Mouse (Mus musculus) bone marrow macrophage, adult 2 months (primary cell): ENCODE measurements around the gene 4930518I15Rik. TPM values are rescaled to one million over a fixed set of nuclear protein-coding genes. Genes with fewer than 3 reads are reported as not detected.

Experiments
- H3K27ac ChIP-seq: 2 replicates; pipeline ENCODE4 v1.5.1; 2012; ENCODE audit warnings: low read depth, low read length; ENCODE audit not compliant: insufficient read depth
- H3K4me1 ChIP-seq: 2 replicates; pipeline ENCODE4 v1.6.1; 2012; ENCODE audit warnings: low read length; ENCODE audit not compliant: control insufficient read depth, insufficient read depth
- H3K4me3 ChIP-seq: 2 replicates; pipeline ENCODE4 v1.5.1; 2012; ENCODE audit warnings: mild to moderate bottlenecking, low read length, moderate library complexity; ENCODE audit not compliant: insufficient read depth
- CTCF ChIP-seq: IDR thresholded peaks from 2 replicates; pipeline ENCODE4 v1.5.1; 2012; ENCODE audit warnings: low read depth, mild to moderate bottlenecking, low read length, moderate library complexity
- POLR2A ChIP-seq: IDR thresholded peaks from 2 replicates; pipeline ENCODE4 v1.6.1; 2012; ENCODE audit warnings: mild to moderate bottlenecking, low read depth, low read length, borderline replicate concordance
- polyA plus RNA-seq: library from polyadenylated mRNA; stranded (reverse); fragments of >200 nt; gene quantifications from 2 replicates; pipeline ENCODE4 v1.2.4, GENCODE M21; 2012; ENCODE audit not compliant: missing spikeins, insufficient read depth, insufficient read length

4930518I15Rik gene
- polyA plus RNA-seq, 1 experiment = 6.4 TPM

DNA sequence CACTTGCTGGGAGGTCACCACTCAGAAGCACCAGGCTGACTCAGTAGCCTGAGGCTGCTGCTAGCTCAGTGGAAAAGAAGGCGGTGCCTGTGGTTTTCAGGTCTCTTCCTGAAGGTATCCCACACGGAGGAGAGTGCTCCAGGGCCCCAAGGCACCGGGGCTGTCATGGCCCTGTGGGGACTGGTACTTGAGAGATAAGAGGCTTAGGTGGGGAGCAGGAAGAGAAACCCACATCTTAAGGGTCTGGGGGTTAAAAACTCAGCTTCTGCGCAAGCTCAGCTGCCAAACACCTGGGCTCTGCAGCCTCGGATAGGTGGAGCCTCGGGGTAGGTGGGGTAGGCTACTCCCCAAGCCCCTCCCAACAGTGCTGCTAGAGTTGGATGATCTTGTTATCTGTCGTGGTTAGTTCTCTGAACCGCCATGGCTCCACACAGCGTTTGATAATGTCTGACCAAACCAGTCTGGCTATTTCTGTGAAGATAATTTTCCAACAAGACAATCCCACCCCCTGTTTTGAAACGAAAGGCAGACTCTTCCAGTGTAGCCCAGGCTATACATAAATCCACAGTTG is 24.8 kb upstream of the 4930518I15Rik start:
- Histone ChIP-seq H3K27ac (no peak overlapping the region), H3K4me3 (no peak overlapping the region), H3K4me1 (peaks cover 16% of the 10 kb centered on the region)
- TF ChIP-seq POLR2A = no peak
- TF ChIP-seq CTCF = no peak

DNA sequence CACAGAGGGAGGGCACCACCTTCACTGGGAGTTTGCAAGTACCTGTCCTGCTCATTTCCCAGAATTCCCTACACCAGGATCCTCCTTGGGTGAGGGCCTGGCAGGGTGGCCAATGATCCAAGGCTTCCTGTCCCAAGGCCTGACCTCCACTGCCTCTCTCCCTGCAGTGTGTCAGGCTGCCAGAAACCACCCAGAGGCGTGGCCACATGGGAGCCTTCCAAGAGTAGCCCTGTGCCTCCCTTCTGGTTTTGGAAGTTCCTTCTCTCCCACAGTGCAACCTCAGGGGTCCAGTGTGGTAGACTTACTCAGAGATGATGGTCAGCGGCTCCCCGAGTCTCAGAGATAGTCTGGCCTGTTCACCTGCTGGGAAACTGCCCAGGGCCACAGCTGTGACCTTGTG is 21.8 kb upstream of the 4930518I15Rik start:
- Histone ChIP-seq H3K4me1 (peaks cover 12% of the 10 kb centered on the region), H3K27ac (no peak overlapping the region), H3K4me3 (no peak overlapping the region)
- TF ChIP-seq POLR2A = no peak
- TF ChIP-seq CTCF = no peak

DNA sequence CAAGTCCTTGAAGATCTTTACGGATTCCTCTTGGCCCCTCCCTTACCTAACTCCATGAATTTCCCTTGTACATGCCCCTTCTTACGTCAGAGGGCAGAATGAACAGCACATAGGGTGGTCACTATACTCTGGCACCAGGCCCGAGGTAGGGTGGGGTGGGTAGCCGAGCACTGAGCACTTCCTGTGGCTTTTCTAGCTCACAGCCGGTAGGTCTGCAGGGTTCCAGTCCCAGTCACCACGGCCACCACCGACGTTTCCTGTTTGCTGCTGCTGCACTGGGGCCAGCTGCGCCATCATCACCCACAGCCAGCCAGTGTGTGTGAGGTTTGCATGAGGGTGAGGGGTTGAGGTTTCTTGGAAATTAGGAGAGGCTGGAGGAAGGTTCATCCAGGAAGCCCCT is 20.0 kb upstream of the 4930518I15Rik start:
- TF ChIP-seq POLR2A (no peak), CTCF (no peak)
- no peak overlapping the region for H3K4me3 ChIP-seq
- no peak overlapping the region for H3K27ac ChIP-seq
- peaks cover 5% of the 10 kb centered on the region for H3K4me1 ChIP-seq

DNA sequence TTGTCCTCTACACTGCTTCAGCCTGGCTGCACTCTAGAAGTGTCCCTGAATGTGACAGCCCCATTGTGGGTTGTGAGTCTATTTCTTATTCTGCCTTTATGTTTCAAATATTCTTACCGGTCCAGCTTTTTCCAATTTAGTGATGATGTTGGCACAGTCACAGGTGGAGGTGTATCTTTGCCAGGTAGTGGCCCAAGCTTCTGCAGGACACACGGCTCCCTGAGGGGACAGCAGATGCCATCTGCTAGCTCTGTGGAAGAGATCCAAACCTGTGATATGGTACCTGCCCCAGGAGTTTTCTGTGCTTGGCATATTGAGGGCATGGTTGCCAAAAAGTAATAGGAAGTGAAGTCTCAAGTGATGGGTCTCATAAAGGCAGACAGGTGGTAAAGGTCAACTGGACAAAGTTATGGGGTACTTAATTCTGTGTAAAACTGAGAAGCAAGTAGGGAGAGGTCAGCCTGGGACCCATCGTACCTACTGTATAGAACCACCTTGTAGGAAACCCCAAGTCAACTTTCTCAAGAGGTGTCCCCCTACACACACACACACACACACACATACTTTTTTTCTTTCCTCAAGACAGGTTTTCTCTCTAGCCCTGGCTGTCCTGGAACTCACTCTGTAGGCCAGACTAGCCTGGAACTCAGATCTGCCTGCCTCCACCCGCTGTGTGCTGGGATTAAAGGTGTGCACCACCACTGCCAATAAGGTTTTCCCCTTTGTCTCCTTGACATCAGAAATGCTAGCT is 17.2 kb upstream of the 4930518I15Rik start:
- H3K27ac ChIP-seq = no peak overlapping the region
- no peak overlapping the region for H3K4me3 ChIP-seq
- H3K4me1 ChIP-seq = peaks cover 10% of the 10 kb centered on the region
- no peak for TF ChIP-seq POLR2A
- no peak for TF ChIP-seq CTCF

DNA sequence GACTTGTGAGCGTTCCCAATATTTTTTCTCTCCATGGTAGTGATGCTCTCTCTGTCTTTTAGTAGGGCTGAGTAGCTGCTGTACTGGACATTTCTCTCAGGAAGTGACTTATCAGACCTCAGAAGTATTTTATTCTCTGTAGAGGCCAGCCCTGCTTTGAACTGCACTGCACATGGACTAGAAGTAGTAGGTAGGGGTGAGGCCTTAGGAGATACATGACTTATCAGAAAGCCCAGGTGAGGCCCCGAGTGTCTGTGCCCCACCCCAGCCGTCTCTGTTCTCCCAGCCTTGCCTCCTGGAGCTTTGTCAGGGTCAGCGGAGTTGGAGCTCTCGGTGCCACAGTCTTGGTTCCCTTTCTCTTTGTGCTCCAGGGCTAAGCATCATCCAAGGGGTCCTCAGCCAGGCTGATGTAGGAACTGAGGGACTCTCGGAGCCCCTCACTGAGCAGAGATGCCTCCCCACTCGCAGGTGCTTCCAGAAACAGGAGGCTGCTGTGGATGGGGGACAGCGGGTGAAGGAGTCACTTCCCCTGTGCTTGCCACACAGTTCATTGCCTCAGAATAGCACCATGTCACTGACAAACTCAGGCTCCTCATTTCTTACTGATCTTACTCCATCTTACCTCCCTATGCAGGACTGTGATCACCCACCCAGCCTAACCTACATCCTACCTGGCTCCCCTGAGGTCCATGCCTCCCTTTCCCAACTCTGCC is 16.5 kb upstream of the 4930518I15Rik start:
- no peak overlapping the region for H3K4me3 ChIP-seq
- H3K27ac ChIP-seq = no peak overlapping the region
- peaks cover 10% of the 10 kb centered on the region for H3K4me1 ChIP-seq
- no peak for TF ChIP-seq CTCF
- no peak for TF ChIP-seq POLR2A

DNA sequence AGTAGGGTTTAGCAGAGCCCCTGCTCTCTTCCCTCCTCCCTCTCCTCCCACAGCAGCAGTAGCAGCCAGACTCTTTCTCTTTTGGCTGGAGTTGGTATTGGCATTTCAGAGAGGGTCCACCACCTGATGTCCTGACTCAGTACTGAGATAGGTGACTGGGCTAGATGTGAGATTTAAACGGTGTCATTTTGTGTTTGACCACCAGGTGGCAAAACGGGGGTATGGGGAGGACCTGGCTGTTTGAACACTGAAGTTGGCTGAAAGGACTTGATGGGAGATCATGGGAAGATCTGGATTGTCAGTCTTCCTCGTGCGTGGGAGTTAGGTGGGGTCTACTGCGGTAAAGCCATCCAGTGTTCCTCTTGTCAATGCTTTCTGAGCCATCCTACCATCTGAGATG is 15.9 kb upstream of the 4930518I15Rik start:
- no peak overlapping the region for H3K27ac ChIP-seq
- no peak overlapping the region for H3K4me3 ChIP-seq
- TF ChIP-seq CTCF (peak; percentile 41; the same call in 1 of the 2 replicates), POLR2A (no peak)
- peaks cover 12% of the 10 kb centered on the region for H3K4me1 ChIP-seq

DNA sequence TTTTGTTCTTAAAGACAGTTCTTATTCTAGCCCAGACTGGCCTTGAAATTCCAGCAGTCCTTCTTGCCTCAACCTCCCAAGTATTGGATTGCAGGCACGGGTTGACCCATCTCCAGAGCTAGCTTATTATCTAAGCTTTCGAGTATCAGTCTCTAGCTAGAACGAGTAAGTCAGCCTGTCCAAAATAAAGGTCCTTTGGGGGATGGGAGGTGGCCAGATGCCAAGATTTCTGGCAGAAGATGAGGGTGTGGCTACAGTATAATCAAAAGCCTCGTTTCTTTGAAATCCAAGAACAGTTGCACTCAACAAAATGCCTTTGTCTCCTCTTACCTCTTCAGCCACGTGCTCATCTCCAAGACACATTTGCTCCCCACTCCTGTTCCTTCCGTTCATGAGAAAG is 12.8 kb upstream of the 4930518I15Rik start:
- H3K4me1 ChIP-seq = peaks cover 15% of the 10 kb centered on the region

DNA sequence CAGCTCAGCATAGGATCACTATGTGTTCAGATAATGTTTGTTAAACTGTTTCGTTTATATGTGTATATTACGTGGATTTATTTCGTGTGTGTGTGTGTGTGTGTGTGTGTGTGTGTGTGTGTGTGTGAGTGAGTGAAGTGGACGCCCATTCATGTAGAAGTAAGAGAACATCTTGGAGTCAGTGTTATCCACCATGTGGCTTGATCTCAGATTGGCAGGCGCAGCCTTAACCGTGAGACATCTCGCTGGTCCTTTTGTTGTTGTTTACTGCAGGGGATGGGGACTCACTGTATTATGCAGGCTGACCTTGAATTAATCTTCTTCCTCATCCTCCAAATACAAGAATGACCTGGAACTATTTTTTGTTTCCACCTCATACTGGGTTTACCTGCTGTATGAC is 11.8 kb upstream of the 4930518I15Rik start:
- no peak overlapping the region for H3K27ac ChIP-seq
- H3K4me3 ChIP-seq = no peak overlapping the region
- H3K4me1 ChIP-seq = peaks cover 19% of the 10 kb centered on the region
- TF ChIP-seq CTCF = no peak
- TF ChIP-seq POLR2A = no peak

More for the DNA sequence above, 12.8 kb upstream of the 4930518I15Rik start:
- no peak overlapping the region for H3K27ac ChIP-seq
- TF ChIP-seq CTCF (no peak), POLR2A (no peak)
- H3K4me3 ChIP-seq = no peak overlapping the region

DNA sequence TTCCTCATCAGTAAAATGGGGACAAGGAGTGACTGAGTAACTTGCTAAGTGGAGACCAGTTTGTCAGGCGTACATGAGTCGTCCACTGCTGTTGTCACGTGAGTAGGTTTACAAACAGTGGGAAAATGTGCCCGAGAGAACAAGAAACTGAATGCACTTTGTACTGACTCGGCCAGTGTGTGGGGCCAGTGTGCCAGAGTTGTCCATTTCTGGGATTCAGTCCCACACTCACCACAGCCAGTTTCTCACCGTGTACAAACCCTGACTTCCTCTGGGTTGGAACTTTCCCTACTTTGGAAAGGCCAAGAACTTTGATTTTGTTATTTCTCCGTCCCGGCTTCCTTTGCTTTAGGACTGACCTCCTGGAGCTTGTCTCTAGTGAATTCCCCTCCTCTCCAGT is 11.2 kb upstream of the 4930518I15Rik start:
- H3K27ac ChIP-seq = no peak overlapping the region
- no peak for TF ChIP-seq POLR2A
- peaks cover 19% of the 10 kb centered on the region for H3K4me1 ChIP-seq
- no peak overlapping the region for H3K4me3 ChIP-seq

DNA sequence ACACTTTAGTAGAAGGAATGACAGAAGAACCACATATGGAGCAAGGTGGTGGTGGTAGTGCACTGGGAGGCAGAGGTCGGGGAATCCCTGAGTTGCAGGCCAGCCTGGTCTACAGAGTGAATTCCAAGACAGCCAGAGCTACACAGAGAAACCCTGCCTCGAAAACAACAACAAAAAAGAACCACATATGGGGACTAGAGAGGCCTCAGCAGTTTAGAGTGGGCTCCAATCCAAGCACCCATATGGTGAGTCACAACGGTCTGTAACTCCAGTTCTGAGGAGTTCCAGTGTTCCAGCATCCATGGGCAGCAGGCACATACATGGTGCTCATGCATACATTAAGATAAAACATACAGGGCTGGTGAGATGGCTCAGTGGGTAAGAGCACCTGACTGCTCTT is 6.7 kb upstream of the 4930518I15Rik start:
- Histone ChIP-seq H3K4me3 (peak overlapping the region; percentile 86), H3K4me1 (peaks cover 17% of the 10 kb centered on the region), H3K27ac (peak overlapping the region; percentile 94)
- no peak for TF ChIP-seq CTCF
- no peak for TF ChIP-seq POLR2A
